Mouse (Mus musculus) heart, postnatal 0 days (tissue): ENCODE measurements around the gene Epn1.

Experiments
- CTCF ChIP-seq: IDR thresholded peaks from 2 replicates; pipeline ENCODE4 v1.5.1; 2016; ENCODE audit warnings: antibody characterized with exemption, control low read depth, low read depth
- EP300 ChIP-seq: IDR thresholded peaks from 2 replicates; pipeline ENCODE4 v1.6.1; 2016; ENCODE audit warnings: antibody characterized with exemption, low read depth

DNA sequence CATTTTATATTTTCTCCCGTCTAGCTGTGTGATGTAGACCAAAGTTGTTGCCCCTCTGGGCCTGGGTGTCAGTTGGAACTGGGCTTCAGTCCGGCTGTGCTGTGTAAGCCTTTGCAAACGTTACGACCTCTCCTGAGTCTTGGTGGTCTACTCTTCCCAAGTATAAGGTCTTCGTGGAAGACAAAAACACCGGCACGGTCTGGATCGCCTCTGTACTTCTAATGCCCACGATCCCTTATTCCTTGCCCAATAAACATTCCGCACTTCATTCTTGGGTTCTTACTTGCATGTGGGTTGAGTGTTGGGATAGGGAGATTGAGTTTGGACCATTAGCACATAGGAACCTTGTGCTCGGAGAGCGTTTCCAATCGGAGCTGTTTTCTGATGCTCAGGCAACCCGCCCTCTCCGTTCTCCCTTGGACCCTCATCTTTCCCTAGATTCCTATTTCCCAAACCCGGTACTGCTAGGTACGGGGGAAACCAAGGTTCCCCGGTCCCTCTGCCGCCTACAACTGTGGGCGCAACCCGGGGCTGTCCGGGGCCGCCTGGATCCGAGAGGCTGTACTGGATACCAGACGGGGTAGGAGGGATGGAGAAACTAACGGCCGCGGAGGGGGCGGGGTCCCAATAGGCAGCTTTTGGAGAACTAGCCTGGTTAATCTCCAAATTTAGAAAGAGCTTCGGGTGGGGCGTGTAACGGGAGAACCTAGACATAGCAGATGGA lies 26.4 kb upstream of the Epn1 start:
- TF ChIP-seq CTCF, result no peak
- TF ChIP-seq EP300, result no peak
